Mouse (Mus musculus): ENCODE data around the gene Cox19. TPM values are rescaled to one million over a fixed set of nuclear protein-coding genes. Genes with fewer than 3 reads are reported as not detected.
A peak's percentile ranks its signal among the peaks of the same experiment; 100 is the strongest.

The Cox19 gene
- total RNA-seq (2015; ENCODE audit: low replicate concordance) (8.8 and 11.9 TPM in 2 replicates), total RNA-seq (2017; ENCODE audit: low replicate concordance) (5.3 and 29.0 TPM in 2 replicates)

DNA sequence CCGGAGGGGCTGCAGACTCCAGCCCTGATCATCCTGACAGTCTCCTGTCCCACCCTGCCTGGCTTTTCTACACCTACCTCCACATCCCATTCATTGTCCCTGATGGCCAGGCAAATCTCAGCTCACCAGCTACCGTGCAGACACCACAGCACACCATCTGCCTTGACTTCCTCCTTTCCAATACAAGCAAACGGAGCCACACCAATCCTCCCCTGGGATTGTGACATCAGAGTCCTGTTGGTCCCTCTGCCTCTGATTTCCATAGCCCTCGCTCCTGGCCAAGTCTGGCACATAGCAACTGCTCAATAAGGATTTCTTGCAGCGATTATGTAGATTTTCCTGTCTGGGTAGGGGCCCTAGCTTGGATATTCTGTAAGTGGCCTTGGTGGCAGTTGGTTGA, at the start of gene Cox19:
Gene Cox19 (minus strand): TSS at position 285 of the 400 bp plus-strand sequence.
- ATAC-seq (replicated peaks; ENCODE audit: low FRiP score, poor library complexity, severe bottlenecking) = no peak

DNA sequence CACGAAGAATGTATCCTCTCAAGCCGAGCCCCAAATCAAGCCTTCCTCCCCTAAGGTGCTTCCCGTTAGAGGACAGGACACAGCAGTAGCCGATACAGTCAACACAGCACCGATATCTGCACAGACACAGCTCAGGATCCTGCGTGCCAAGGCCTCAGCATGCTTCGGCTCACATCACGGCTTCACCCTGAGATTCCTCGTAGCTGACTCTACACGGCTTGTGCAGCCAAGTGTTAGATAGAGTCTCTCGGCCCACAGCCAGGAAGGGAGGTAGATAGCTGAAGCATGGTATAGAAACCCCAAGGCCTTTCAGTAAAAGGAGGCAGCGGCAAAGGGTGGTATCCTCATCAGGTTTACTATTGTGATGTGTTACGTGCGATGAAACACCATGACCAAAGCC, 48.8 kb upstream of the Cox19 start:
- no peak for ATAC-seq (replicated peaks; ENCODE audit: low FRiP score, poor library complexity, severe bottlenecking)

DNA sequence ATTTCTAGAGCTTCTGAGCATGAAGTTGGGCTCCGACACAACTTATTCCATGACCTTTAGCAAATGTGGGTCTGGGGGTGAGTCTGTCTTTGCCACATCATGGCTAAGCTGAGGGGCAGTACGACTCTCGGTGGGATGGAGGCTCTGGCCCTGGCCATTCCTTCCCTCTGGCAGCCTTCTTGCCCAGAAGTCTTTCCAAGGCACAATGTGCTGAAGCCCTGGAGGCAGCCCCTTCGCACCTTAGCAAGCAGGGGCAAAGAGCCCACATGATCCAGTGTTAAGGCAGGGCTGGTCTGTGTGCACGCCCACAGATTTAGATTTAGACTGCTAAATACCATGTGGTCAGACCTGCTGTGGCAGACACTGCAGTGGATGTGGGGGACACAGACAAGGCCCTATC, 47.6 kb upstream of the Cox19 start:
- ATAC-seq (replicated peaks; ENCODE audit: low FRiP score, poor library complexity, severe bottlenecking) = no peak

DNA sequence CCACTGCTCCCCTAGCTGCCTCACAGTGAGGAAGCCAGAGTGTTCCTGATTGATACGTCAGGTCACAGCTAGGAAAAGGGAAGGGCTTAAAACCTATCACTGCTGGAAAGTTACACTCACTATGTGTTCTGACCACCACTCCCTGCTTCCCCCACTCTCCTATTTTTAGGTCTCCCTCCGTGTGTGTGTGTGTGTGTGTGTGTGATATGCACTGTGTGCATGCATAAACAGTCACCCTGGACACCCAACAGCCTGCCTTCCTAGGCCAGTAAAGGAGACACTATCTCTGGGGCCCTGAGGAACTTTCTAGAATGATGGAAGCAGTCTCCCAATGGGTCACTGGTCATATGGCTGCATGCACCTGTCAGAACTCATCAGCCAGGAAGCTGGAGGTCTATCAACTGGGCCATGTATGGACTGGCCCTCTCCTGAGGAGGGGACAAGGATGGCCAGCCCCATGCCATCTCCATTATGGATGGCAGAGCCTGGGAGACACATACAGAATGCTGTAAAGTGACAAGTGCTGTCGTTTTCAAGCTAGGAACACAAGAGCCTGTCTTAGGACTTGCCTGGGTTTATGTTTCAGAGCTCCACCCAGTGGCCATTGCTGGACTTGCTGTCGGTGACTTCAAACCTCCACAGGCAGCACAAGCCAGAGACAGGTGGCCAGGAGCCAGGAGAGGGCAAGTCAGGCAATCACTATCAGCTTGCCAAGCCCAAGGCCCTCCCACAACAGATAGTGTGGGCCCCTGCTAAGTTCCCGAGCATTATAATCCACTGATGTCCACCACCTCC, 46.9 kb upstream of the Cox19 start:
- ATAC-seq (replicated peaks; ENCODE audit: low FRiP score, poor library complexity, severe bottlenecking) = peak; percentile 87

DNA sequence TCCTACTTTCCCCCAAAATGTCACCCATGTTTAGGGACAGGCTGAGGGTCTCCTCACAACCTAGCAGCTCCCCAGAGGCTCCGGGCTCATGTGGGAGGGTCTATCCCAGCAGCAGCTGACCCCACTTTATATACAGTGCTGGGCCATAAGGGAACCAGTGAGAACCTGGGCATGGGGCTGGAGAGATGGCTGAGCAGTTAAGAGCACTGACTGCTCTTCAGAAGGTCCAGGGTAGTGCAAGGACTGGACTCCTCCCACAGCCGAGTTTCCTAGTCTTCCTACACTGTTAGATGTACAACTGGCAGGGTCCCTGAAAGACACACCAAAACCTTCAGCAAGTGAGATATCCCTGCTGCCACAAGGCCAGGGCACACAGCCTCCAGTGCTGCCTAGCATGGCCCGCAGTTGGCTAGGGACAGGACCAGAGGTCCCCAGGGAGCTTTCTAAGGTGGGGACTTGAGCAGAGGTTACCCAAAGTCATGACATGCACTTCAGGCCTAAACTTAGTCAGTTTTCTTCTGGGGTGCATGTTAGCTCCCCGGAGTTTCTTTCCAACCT, 46.2 kb upstream of the Cox19 start:
- no peak for ATAC-seq (replicated peaks; ENCODE audit: low FRiP score, poor library complexity, severe bottlenecking)

DNA sequence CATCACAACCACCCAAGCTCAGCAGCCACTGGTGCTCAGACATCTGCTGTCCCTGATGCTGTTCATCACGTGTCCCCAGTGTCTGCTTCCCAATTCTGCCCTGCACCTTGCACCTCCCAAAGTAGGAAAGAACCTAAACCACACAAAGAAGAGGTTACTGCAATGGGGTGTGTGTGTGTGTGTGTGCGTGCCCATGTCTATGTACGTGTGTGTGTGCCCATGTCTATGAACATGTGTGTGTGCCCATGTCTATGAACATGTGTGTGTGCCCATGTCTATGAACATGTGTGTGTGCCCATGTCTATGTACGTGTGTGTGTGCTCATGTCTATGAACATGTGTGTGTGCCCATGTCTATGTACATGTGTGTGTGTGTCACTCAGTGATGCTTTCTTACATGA, 44.3 kb upstream of the Cox19 start:
- ATAC-seq (replicated peaks; ENCODE audit: low FRiP score, poor library complexity, severe bottlenecking) = no peak

DNA sequence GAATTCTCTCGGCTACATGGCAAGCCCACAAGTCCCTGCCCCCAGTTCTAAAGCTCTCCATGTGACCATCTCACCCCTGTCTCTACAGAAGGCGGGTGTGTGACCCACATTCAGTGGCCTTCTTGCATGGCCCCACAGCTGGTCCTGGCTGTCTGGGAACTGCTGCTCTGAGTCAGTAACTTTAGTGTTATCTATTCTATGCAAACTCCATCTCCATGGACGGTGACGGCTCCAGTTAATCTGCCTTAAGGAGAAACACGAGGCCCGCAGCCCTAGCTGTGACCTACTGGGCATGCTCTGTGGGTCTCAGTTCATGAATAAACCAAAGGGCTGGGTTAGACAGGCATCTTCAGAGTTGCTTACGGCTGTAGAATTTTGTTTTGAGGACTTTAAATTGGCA, 43.2 kb upstream of the Cox19 start:
- no peak for ATAC-seq (replicated peaks; ENCODE audit: low FRiP score, poor library complexity, severe bottlenecking)

DNA sequence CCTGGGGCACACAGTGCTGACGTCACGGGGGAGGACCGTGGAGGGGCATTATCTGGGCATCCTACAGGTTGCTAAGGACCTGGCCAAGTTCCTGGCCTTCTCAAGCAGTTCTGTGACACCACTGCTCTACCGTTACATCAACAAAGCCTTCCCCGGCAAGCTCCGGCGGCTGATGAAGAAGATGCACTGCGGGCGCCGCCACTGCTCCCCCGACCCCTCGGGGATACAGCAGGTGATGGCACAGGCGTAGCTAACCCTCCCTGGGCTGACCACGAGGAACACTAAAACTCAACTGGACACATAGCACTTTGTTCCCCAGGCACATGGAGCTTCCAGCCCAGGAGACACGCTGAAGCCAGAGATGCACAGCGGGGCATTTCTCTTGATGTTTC, 42.0 kb upstream of the Cox19 start:
- no peak for ATAC-seq (replicated peaks; ENCODE audit: low FRiP score, poor library complexity, severe bottlenecking)

DNA sequence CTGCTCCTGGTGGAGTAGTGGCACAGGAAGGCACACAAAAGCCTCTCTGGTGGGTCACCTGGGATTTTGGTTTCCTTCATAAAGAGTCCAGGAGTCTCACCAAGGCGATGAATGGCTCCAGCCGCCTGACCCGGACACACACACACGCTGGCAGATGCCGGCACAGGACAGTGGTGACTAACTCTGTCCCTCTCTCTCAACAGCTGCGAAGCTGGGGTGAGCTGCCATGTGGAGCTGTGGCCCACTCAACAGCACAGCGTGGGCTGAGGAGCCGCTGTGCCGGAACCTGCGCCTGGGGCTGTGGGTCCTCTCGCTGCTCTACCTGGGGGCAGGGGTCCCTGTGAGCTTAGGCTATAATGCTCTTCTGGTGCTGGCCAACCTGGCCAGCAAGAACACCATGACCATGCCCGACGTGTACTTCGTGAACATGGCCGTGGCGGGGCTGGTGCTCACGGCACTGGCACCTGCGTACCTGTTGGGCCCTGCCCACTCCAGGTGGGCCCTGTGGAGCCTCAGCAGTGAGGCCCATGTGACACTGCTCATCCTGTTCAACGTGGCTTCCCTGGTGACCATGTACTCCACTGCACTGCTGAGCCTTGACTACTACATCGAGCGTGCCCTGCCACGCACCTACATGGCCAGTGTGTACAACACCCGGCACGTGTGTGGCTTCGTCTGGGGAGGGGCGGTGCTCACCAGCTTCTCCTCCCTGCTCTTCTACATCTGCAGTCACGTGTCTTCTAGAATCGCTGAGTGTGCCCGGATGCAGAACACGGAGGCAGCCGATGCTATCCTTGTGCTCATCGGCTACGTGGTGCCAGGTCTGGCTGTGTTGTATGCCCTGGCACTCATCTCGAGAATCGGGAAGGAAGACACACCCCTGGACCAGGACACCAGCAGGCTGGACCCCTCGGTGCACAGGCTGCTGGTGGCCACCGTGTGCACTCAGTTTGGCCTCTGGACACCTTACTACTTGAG, 41.3 kb upstream of the Cox19 start:
- ATAC-seq (replicated peaks; ENCODE audit: low FRiP score, poor library complexity, severe bottlenecking) = no peak

DNA sequence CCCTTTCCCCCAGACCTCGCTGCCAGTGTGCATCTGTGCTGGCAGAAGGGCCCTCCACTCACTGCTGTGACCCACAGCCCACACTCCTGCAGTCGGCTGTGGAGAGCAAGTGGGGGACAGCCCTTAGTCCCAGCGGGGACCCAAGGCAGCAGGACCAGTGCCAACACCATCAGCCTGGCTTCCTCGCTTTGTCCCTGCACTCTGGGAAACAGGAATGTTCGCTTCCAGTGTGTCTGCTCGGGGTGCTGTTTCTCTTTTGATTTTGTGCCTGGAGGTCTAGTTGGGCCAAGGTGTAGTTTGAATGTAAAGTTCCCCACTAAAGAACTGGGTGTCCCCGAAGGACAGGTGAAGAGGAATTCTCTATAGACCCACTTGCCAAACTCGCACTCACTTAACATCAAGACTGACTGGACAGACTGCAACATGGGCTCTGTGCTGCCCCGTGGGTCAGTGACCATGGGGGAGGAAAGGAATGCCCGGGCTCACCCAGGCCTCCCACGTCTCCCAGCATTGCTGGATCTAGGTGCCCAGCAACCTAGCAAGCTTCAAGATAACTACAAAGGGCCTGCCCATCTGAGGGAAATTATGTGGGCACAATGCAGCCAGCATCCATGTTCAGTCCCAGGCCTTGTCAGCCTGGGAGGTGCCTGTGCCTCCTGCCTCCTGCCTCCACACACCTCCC, 40.2 kb upstream of the Cox19 start:
- no peak for ATAC-seq (replicated peaks; ENCODE audit: low FRiP score, poor library complexity, severe bottlenecking)

DNA sequence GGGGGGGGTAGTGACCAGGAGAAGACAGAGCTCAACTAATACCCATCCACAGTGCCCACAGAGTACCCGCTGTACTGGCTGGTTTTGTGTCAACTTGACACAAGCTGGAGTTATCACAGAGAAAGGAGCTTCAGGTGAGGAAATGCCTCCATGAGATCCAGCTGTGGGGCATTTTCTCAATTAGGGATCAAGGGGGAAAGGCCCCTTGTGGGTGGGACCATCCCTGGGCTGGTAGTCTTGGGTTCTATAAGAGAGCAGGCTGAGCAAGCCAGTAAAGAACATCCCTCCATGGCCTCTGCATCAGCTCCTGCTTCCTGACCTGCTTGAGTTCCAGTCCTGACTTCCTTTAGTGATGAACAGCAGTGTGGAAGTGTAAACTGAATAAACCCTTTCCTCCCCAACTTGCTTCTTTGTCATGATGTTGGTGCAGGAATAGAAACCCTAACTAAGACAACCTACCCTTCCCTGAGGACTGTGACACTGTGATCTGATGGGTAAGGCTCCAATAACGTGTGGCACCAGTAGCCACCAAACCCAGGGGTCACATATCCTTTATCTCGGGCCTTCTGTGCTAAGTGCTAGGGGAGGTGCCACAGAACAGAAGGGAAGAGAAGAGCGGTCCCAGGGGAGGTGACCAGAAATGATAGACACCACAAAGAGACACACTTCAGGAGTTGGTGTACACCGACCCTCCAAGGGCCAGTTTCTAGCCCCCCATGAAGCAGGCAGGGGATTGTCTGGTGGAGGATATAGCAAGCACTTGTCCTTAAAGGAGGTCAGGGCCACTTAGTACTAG, 39.3 kb upstream of the Cox19 start:
- peak; percentile 36 for ATAC-seq (replicated peaks; ENCODE audit: low FRiP score, poor library complexity, severe bottlenecking)

DNA sequence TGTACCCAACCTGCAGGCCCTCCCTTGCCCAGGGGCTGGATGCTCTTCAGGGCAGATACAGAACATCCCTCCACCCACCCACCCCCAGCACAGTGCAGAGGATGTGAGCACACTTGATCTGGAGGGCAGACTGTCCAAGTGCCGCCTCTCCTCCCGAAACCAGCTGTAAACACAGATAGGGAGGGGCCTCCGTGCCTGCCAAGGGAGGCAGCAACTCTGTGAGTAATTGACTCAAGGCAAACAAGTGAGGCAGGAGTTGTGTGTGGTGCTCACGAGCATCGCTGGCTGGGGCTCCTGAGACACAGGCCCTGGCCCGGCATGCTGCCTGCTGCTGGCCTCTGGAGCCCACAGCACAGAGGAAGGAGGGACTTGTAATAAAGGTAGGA, 38.5 kb upstream of the Cox19 start:
- peak; percentile 79 for ATAC-seq (replicated peaks; ENCODE audit: low FRiP score, poor library complexity, severe bottlenecking)

DNA sequence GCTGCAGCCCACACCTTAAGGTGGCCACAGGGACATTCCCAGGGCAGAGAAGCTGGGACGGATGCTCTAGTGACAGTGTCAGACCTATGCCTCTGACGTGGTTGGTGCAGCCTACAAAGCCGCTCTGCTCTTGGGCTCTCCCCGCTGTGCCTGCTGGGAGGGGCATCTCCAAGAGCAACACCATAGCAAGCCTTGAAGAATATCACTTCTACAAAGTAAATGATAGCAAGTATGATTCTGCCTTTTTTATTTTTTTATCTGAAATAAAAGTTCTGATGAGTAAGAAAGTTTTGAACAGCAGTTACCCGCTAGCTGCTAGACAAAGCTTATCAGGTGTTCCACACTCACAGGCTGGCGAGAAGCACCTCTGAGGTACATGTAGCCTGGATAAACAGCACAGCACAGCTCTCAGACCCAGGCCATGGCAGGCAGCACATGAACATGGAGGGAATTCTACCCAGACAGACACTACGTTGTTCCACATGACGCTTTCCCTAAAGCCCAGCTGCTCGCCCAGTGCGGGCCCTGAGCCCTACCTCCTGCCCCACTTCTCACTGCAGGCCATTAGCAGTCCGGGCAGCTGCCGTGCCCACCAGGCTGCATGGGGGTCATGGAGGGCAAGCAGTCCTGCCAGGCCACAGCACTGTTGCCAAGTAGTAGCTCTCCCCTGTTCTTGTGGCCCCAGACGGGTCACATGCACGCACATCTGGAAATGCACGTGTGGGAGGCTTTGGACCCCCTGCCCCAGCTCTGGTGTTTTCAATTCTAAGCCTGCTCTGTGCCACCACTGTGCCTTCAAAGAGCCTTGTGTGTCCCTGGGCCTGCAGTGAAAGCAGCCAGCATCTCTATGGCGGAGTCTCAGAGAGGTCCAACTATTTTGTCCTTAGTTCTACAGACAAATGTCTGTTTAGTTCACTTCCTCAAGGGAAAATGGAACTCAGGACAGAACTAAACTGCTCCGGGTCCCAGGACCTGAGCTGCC, 37.8 kb upstream of the Cox19 start:
- peak; percentile 64 for ATAC-seq (replicated peaks; ENCODE audit: low FRiP score, poor library complexity, severe bottlenecking)

DNA sequence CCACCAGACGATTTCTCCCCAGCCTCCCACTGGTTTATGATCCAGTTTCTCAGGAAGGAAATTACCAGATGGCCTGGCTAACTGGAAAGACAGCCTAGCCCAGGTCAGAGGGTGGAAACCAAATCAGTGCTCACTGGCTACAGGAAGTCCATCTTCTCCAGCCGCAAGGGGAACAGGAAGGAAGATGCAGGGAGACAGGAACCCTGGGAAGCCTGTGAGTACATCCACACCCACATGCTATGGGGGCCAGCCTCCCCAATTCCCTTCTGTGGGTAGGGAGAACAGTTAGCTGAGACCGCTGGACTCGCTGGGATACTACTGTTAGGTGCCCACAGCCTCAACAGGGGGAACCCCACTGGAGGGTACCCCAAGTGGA, 37.0 kb upstream of the Cox19 start:
- ATAC-seq (replicated peaks; ENCODE audit: low FRiP score, poor library complexity, severe bottlenecking) = no peak

DNA sequence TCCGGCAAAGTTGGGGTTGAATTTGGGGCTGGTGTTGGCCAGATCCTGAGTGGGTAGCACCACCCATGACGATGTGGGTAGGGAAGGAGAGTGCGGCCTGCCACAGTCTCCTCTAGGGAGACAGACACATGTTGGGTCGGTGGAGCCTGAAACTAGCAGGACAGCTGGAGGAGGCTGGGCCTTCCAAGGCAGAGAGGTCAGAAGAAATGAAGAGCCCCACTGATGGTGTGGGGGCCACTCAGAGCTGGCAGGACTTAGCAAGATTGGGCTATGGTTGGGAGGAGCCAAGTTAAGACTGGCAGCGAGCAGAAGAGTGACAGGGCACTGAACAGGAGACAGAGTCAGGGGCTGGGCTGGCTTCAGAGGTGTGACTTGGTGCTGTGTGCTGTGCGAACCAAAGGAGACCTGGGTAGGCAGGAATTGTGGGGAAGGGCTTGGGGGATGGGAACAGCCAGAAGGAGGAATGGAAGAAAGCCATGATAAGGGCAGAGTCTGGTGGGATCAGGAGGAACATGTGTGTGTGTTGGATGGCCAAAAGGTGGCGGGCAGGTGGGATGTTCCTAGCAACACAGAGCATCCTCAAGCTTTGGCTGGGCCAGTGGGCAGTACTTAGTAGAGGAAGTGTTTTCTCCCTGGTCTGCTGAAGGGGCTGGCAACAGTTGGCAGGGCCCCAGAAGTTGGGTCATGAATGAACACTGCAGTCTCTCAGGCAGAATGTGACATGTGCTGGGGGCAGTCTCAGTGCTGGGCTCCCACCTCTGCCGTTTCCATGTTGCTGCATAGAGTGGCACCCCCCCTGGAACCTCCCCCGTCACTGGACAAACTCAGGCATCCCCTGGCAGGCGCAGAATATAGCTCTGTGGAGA, 36.3 kb upstream of the Cox19 start:
- no peak for ATAC-seq (replicated peaks; ENCODE audit: low FRiP score, poor library complexity, severe bottlenecking)

DNA sequence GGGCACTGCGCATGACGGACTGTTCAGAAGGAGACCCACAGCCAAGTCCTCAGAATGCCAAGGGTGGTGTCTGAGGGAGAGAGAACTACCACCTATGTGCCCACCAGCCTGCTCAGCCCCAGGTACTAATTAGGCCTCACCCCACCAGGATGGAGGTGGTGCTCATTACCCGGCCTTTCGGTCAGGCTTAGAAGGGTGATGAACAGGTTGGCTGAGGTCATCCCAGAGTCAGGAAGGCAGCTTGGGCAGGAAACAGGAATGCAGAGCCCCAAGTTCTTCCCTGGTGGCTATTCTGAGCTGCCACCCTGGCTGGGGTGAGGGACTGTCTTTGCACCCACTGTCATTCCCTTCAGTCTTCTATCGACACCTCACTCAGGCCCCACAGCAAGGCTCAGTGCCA, 34.8 kb upstream of the Cox19 start:
- ATAC-seq (replicated peaks; ENCODE audit: low FRiP score, poor library complexity, severe bottlenecking) = no peak

DNA sequence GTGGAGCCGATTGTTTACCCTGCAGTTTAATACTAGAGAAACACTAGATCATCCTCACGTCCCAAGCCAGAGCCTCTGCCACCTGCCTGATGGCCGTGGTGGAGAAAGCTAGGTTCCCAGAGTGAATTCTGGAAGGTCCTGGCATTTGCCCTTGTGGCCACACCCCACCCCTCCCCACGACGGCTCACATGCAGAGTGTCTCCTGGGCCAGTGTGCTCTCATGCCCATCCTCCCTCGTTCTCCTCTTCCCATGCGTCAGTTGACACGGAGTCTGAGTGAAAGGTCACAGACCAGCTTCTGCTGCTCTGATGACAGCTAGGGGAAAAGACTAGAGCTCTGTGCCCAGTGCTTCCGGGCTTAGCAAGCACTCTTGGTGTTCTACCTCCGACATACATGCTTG, 33.3 kb upstream of the Cox19 start:
- no peak for ATAC-seq (replicated peaks; ENCODE audit: low FRiP score, poor library complexity, severe bottlenecking)

Data from erythroid progenitor cell, adult 5-6 weeks (primary cell).